Mouse (Mus musculus) CH12.LX (cell line): Measurements from ENCODE around the gene Tmc8. TPM values are rescaled to one million over a fixed set of nuclear protein-coding genes. Genes with fewer than 3 reads are reported as not detected.

Experiments used
- DNase-seq: peaks from one replicate; pipeline ENCODE4 v3.0.0-alpha.2; 2013; ENCODE audit errors: extremely low read depth
- H3K27ac ChIP-seq: 2 replicates; pipeline ENCODE4 v1.5.1; 2012; ENCODE audit warnings: low read depth, mild to moderate bottlenecking, control low read depth, moderate library complexity; ENCODE audit not compliant: insufficient read depth
- H3K27me3 ChIP-seq: replicated peaks from 2 replicates; pipeline ENCODE3; 2012; ENCODE audit warnings: inconsistent platforms
- H3K36me3 ChIP-seq, 2 experiments: replicated peaks in 1 of 2; 2 replicates each; pipeline versions ENCODE3 to v1.6.1; 2012; ENCODE audit warnings: inconsistent platforms in 1 of 2, low read length in 1 of 2, mild to moderate bottlenecking in 1 of 2, mixed read lengths in 1 of 2, moderate library complexity in 1 of 2; ENCODE audit not compliant: control insufficient read depth in 1 of 2, insufficient read depth in 1 of 2
- H3K4me1 ChIP-seq, 2 experiments: 2 replicates each; pipeline ENCODE4 v1.6.1; 2012; ENCODE audit warnings: inconsistent platforms in 1 of 2, moderate library complexity in 1 of 2; ENCODE audit not compliant: insufficient read depth in 2 of 2, control insufficient read depth in 1 of 2
- H3K4me2 ChIP-seq: 2 replicates; pipeline ENCODE4 v1.6.1; 2012; ENCODE audit warnings: low read depth, mild to moderate bottlenecking, control low read depth; ENCODE audit not compliant: poor library complexity, insufficient read depth, severe bottlenecking
- H3K4me3 ChIP-seq, 3 experiments: fragments of 150-350 bp in 1 of 3; sonication (generic) in 1 of 3; replicated peaks in 1 of 3; 2 replicates each; pipeline versions ENCODE3 to v1.5.1; 2011 to 2012; ENCODE audit warnings: low read depth in 2 of 3, low read length in 2 of 3, mild to moderate bottlenecking in 2 of 3, moderate library complexity in 2 of 3, control low read depth in 1 of 3, improper control_type of control experiment in 1 of 3, inconsistent platforms in 1 of 3, mixed read lengths in 1 of 3; ENCODE audit not compliant: poor library complexity in 1 of 3
- H3K79me2 ChIP-seq: replicated peaks from 2 replicates; pipeline ENCODE4 v1.6.1; 2012; ENCODE audit warnings: mild to moderate bottlenecking, moderate library complexity; ENCODE audit not compliant: control insufficient read depth, poor library complexity, insufficient read depth, severe bottlenecking; ENCODE audit errors: extremely low read depth
- H3K9ac ChIP-seq: 2 replicates; pipeline ENCODE4 v1.6.1; 2012; ENCODE audit warnings: low read depth, mild to moderate bottlenecking, control low read depth, moderate library complexity; ENCODE audit not compliant: insufficient read depth
- H3K9me3 ChIP-seq: replicated peaks from 2 replicates; pipeline ENCODE3; 2012; ENCODE audit warnings: low read length, inconsistent platforms, mixed read lengths
- BHLHE40 ChIP-seq: IDR thresholded peaks from 2 replicates; pipeline ENCODE4 v1.6.1; 2011; ENCODE audit warnings: mild to moderate bottlenecking, low read depth, low read length, improper control_type of control experiment
- CHD1 ChIP-seq: IDR thresholded peaks from 2 replicates; pipeline ENCODE4 v1.6.1; 2012; ENCODE audit warnings: low read depth, low read length, improper control_type of control experiment, inconsistent platforms
- CTCF ChIP-seq, 2 experiments: IDR thresholded peaks in 1 of 2; conservative IDR thresholded peaks in 1 of 2; 2 replicates each; pipeline ENCODE4 v1.5.1; 2011 to 2012; ENCODE audit warnings: low read depth in 2 of 2, low read length in 2 of 2, improper control_type of control experiment in 1 of 2, inconsistent platforms in 1 of 2, mild to moderate bottlenecking in 1 of 2, moderate library complexity in 1 of 2
- E2F4 ChIP-seq: IDR thresholded peaks from 2 replicates; pipeline ENCODE4 v1.6.1; 2011; ENCODE audit warnings: low read depth, low read length, improper control_type of control experiment; ENCODE audit not compliant: insufficient replicate concordance
- EP300 ChIP-seq: IDR thresholded peaks from 2 replicates; pipeline ENCODE4 v1.6.1; 2011; ENCODE audit warnings: low read length, improper control_type of control experiment
- ETS1 ChIP-seq: conservative IDR thresholded peaks from 2 replicates; pipeline ENCODE4 v1.6.1; 2012; ENCODE audit warnings: low read depth, mild to moderate bottlenecking, inconsistent platforms, low read length, improper control_type of control experiment, moderate library complexity
- JUN ChIP-seq: IDR thresholded peaks from 2 replicates; pipeline ENCODE4 v1.6.1; 2011; ENCODE audit warnings: low read depth, mild to moderate bottlenecking, low read length, improper control_type of control experiment, moderate library complexity; ENCODE audit not compliant: insufficient read depth
- JUND ChIP-seq: conservative IDR thresholded peaks from 2 replicates; pipeline ENCODE4 v1.6.1; 2011; ENCODE audit warnings: low read depth, low read length, improper control_type of control experiment
- MAX ChIP-seq: IDR thresholded peaks from 2 replicates; pipeline ENCODE4 v1.6.1; 2011; ENCODE audit warnings: low read length, improper control_type of control experiment
- MAZ ChIP-seq: IDR thresholded peaks from 2 replicates; pipeline ENCODE4 v1.6.1; 2012; ENCODE audit warnings: low read depth, mild to moderate bottlenecking, inconsistent platforms, low read length, improper control_type of control experiment, moderate library complexity
- MEF2A ChIP-seq: IDR thresholded peaks from 2 replicates; pipeline ENCODE4 v1.6.1; 2014; ENCODE audit warnings: low read depth, mild to moderate bottlenecking, inconsistent platforms, low read length, improper control_type of control experiment, borderline replicate concordance
- MXI1 ChIP-seq: IDR thresholded peaks from 2 replicates; pipeline ENCODE4 v1.6.1; 2011; ENCODE audit warnings: mild to moderate bottlenecking, low read depth, low read length, improper control_type of control experiment
- MYC ChIP-seq: IDR thresholded peaks from 2 replicates; pipeline ENCODE4 v1.6.1; 2011; ENCODE audit warnings: low read depth, mild to moderate bottlenecking, improper control_type of control experiment, low read length
- NRF1 ChIP-seq: IDR thresholded peaks from 2 replicates; pipeline ENCODE4 v1.6.1; 2014; ENCODE audit warnings: low read depth, mild to moderate bottlenecking, inconsistent platforms, low read length, improper control_type of control experiment, moderate library complexity
- POLR2A ChIP-seq: IDR thresholded peaks from 2 replicates; pipeline ENCODE4 v1.6.1; 2011; ENCODE audit warnings: low read depth, mild to moderate bottlenecking, improper control_type of control experiment, low read length
- POLR2AphosphoS2 ChIP-seq: IDR thresholded peaks from 2 replicates; pipeline ENCODE4 v1.6.1; 2011; ENCODE audit warnings: low read depth, low read length, improper control_type of control experiment
- RCOR1 ChIP-seq: conservative IDR thresholded peaks from 2 replicates; pipeline ENCODE4 v1.6.1; 2012; ENCODE audit warnings: low read depth, mild to moderate bottlenecking, inconsistent platforms, low read length, improper control_type of control experiment
- SIN3A ChIP-seq: IDR thresholded peaks from 2 replicates; pipeline ENCODE4 v1.6.1; 2012; ENCODE audit warnings: low read length, improper control_type of control experiment, inconsistent platforms
- SMC3 ChIP-seq: IDR thresholded peaks from 2 replicates; pipeline ENCODE4 v1.6.1; 2011; ENCODE audit warnings: low read depth, low read length, improper control_type of control experiment
- TCF12 ChIP-seq: IDR thresholded peaks from 2 replicates; pipeline ENCODE4 v1.6.1; 2014; ENCODE audit warnings: low read depth, mild to moderate bottlenecking, inconsistent platforms, low read length, improper control_type of control experiment
- UBTF ChIP-seq: IDR thresholded peaks from 2 replicates; pipeline ENCODE4 v1.6.1; 2012; ENCODE audit warnings: low read depth, mild to moderate bottlenecking, inconsistent platforms, low read length, improper control_type of control experiment, moderate library complexity
- ZC3H11A ChIP-seq: IDR thresholded peaks from 2 replicates; pipeline ENCODE4 v1.6.1; 2012; ENCODE audit warnings: low read depth, mild to moderate bottlenecking, inconsistent platforms, low read length, improper control_type of control experiment
- ZKSCAN1 ChIP-seq: IDR thresholded peaks from 2 replicates; pipeline ENCODE4 v1.6.1; 2012; ENCODE audit warnings: low read depth, inconsistent platforms, low read length, improper control_type of control experiment, borderline replicate concordance
- ZMIZ1 ChIP-seq: IDR thresholded peaks from 2 replicates; pipeline ENCODE4 v1.6.1; 2012; ENCODE audit warnings: low read depth, mild to moderate bottlenecking, inconsistent platforms, low read length, improper control_type of control experiment
- ZNF384 ChIP-seq: IDR thresholded peaks from 2 replicates; pipeline ENCODE4 v1.6.1; 2012; ENCODE audit warnings: low read depth, low read length, improper control_type of control experiment, inconsistent platforms
- dilution Hi-C: fragments of 300-500 bp; cut with MboI; formaldehyde crosslinking; loops from 2 replicates; pipeline ENCODE4 v1.14.3; 2020; ENCODE audit warnings: low sequenced_read_pairs; ENCODE audit not compliant: extremely low pct_unique_long_range_greater_than_20kb, extremely low pct_ligation_motif_present
- in situ Hi-C: fragments of 300-500 bp; cut with MboI; formaldehyde crosslinking; loops from 3 replicates; pipeline ENCODE4 v1.14.3; 2019; ENCODE audit warnings: low sequenced_read_pairs, low pct_ligation_motif_present, low pct_unique_long_range_greater_than_20kb, mixed read lengths
- polyA plus RNA-seq: library from polyadenylated mRNA; unstranded; fragments of >175 nt; gene quantifications from 2 replicates; pipeline ENCODE4 v1.2.1, GENCODE M21; 2012; ENCODE audit warnings: low read depth; ENCODE audit not compliant: insufficient read length
- total RNA-seq, 2 experiments: library from RNA; depleted of rRNA; stranded (reverse); fragments of 300-350 nt in 1 of 2; fragments of >200 nt in 1 of 2; gene quantifications; 2 replicates each; pipeline ENCODE4 v1.2.3; 2012 to 2014

Gene Tmc8
- total and polyA plus RNA-seq, 3 experiments: 2.2 to 9.8 (median 6.1) TPM

DNA sequence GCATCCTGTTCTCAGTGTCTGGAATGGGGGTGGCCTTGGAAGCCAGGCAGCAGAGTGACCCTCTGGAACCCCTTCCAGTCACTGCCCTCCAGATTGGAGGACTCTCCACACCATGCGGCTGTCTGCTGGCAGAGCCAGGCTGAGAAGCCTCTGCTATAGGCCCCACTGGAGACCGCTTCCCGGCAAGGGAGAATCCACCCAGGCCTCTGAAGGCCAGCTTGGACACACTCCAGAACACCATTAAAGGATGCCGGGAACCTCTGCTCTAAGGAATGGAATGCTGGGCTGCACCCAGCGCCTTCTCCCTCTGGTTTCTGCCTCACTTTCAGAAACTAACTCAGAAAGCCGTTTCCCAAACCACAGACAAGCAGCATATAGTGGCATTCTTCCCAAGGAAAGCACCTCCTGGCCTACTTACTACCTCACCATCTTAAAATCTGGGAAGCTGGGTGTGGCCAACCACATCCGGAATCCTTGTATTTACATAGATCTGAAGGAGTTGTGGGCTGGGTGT lies 40.9 kb downstream of the Tmc8 start:
- Histone ChIP-seq H3K79me2 (peaks cover 52% of the 10 kb centered on the region), H3K9ac (no peak overlapping the region), H3K36me3 (peaks cover 56 to 69% of the 10 kb centered on the region in 2 experiments), H3K27ac (no peak overlapping the region), H3K4me1 (peaks cover 3 to 64% of the 10 kb centered on the region in 2 experiments; a peak in 2 of 4 replicates), H3K4me3 (no peak overlapping the region), H3K9me3 (no peaks in the 10 kb centered on the region), H3K27me3 (no peaks in the 10 kb centered on the region), H3K4me2 (no peak overlapping the region)
- dilution Hi-C loops: no loop called here
- in situ Hi-C loops: loop anchor here (10.0 kb wide), 2 partner anchors 108 to 348 kb away; no protein-coding TSS in a partner anchor
- TF ChIP-seq SMC3 (no peak), CHD1 (no peak), JUN (no peak), MAZ (no peak), JUND (no peak), MAX (no peak), BHLHE40 (no peak), TCF12 (no peak), POLR2AphosphoS2 (no peak), EP300 (no peak), ZC3H11A (no peak), RCOR1 (0 out of 2 replicates have a peak, but pooled peaks have one; percentile 14), NRF1 (no peak), MEF2A (no peak), MXI1 (no peak), MYC (no peak), E2F4 (no peak), ZKSCAN1 (no peak), CTCF (conservative IDR thresholded peaks at IDR 0.05 in 1 of 2, IDR thresholded peaks at IDR 0.05 in 1 of 2; ENCODE audit: low read depth in 2 of 2, low read length in 2 of 2) (no peak), ETS1 (no peak), UBTF (no peak), POLR2A (peak; percentile 50), ZMIZ1 (peak; percentile 69)
- no peak for DNase-seq

DNA sequence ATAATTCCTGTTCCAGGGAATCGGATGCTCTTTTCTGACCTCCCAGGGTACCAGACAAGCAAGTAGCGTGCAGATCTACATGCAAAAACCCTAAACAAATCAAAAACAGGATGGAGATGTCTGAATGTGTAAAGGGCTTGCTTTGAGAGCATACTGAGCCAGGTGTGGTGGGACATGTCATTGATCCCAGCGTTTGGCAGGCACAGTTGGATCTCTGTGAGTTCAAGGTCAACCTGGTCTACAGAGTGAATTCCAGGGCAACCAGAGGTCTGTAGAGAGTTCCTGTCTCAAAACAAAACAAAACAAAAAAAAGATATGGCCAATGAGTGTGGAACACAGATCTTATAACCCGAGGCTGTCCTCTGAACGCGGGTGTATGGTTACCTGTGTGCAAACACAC lies 41.5 kb downstream of the Tmc8 start:
- in situ Hi-C loops (loop anchor here (10.0 kb wide), 2 partner anchors 109 to 349 kb away; no protein-coding TSS in a partner anchor), dilution Hi-C loops (no loop called here)
- Histone ChIP-seq H3K27ac (no peak overlapping the region), H3K4me3 (no peak overlapping the region), H3K9me3 (no peaks in the 10 kb centered on the region), H3K79me2 (peaks cover 51% of the 10 kb centered on the region), H3K9ac (no peak overlapping the region; the same call in 1 of the 2 replicates), H3K4me2 (no peak overlapping the region), H3K4me1 (peaks cover 3 to 58% of the 10 kb centered on the region in 2 experiments; a peak in 2 of 4 replicates), H3K36me3 (peaks cover 50 to 63% of the 10 kb centered on the region in 2 experiments), H3K27me3 (no peaks in the 10 kb centered on the region)
- DNase-seq: no peak
- TF ChIP-seq MAZ: no peak
- no peak for TF ChIP-seq SMC3
- TF ChIP-seq ZNF384: no peak
- peak; percentile 48; the same call in 1 of the 2 replicates for TF ChIP-seq ZMIZ1
- TF ChIP-seq RCOR1: no peak
- TF ChIP-seq SIN3A: no peak
